Mouse (Mus musculus): ENCODE measurements around the gene Patj.

DNA sequence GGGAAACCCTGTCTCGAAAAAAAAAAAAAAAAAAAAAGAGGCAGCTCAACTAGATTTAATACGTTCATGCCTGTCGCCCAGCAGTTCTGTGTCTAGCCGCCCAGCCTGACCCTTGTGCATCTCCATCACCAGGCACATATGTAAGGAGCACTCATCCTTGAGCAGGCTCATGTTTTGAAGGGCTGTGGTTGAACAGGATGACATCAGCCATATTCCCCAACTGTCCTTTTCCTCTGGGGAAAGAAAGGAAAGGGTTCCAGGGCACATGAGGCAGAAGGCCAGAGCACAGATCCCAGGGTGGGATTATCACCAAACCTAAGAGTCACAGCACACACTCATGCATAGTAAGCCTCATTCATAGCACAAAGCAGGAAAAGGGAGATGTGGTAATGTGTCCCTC lies 302.3 kb downstream of the Patj start:
- no peak for TF ChIP-seq POLR2A (IDR thresholded peaks at IDR 0.05; ENCODE audit: insufficient read length, low read depth)
- TF ChIP-seq TCF12 (IDR thresholded peaks at IDR 0.05; ENCODE audit: insufficient read depth, poor library complexity, severe bottlenecking), result no peak
- TF ChIP-seq MYOG (IDR thresholded peaks at IDR 0.05; ENCODE audit: control insufficient read depth in 1 of 3, insufficient read depth in 1 of 3, insufficient read length in 2 of 3, low read depth in 2 of 3), result no peak
- no peak for TF ChIP-seq E2F4 (IDR thresholded peaks at IDR 0.05; ENCODE audit: insufficient read depth)
- TF ChIP-seq USF1 (IDR thresholded peaks at IDR 0.05; ENCODE audit: low read depth), result no peak
- no peak for TF ChIP-seq MYOD1 (IDR thresholded peaks at IDR 0.05; ENCODE audit: control insufficient read depth in 1 of 3, insufficient read length in 2 of 3, low read depth in 2 of 3)
- TF ChIP-seq MAX (IDR thresholded peaks at IDR 0.05; ENCODE audit: low read depth), result no peak
- TF ChIP-seq TCF3 (IDR thresholded peaks at IDR 0.05; ENCODE audit: insufficient read length, low read depth), result no peak
- no peak for TF ChIP-seq POLR2AphosphoS2 (IDR thresholded peaks at IDR 0.05; ENCODE audit: insufficient read length, low read depth)
- no peak for TF ChIP-seq CEBPB (IDR thresholded peaks at IDR 0.05; ENCODE audit: insufficient read depth, poor library complexity, severe bottlenecking)
- TF ChIP-seq REST (IDR thresholded peaks at IDR 0.05; ENCODE audit: insufficient read depth, insufficient read length), result no peak
- TF ChIP-seq SRF (IDR thresholded peaks at IDR 0.05; ENCODE audit: control insufficient read depth, insufficient read length, low read depth), result no peak
